Mouse (Mus musculus) hindbrain, embryonic 14.5 days (tissue): ENCODE measurements around the gene Kansl1l. TPM values are rescaled to one million over a fixed set of nuclear protein-coding genes. Genes with fewer than 3 reads are reported as not detected.
"Not testable (repeated sequence)": the region's sequence is repeated elsewhere in the genome, so short reads cannot be mapped to it uniquely, and the experiment has no call there.

ENCODE experiments used
- ATAC-seq: fragments of 200-750 bp; cut with Nextera tagmentation; 2 replicates; pipeline ENCODE4 v1.8.0; 2017; ENCODE audit warnings: moderate number of reproducible peaks, mild to moderate bottlenecking, moderate TSS enrichment, moderate library complexity; ENCODE audit not compliant: low FRiP score
- DNase-seq: peaks from one replicate; pipeline ENCODE4 v3.0.0-alpha.2; 2015; ENCODE audit warnings: low spot score
- H3K27ac ChIP-seq: fragments of 300-500 bp; sonication (generic); 2 replicates; pipeline ENCODE4 v1.5.1; 2014; ENCODE audit warnings: mild to moderate bottlenecking, moderate library complexity
- H3K27me3 ChIP-seq: fragments of 300-500 bp; sonication (generic); 2 replicates; pipeline ENCODE4 v1.6.1; 2014; ENCODE audit warnings: mild to moderate bottlenecking, low read length, mixed read lengths; ENCODE audit not compliant: control insufficient read depth, insufficient read depth
- H3K36me3 ChIP-seq: fragments of 300-500 bp; sonication (generic); replicated peaks from 2 replicates; pipeline ENCODE4 v1.6.1; 2014; ENCODE audit not compliant: control insufficient read depth, insufficient read depth
- H3K4me1 ChIP-seq: fragments of 300-500 bp; sonication (generic); replicated peaks from 2 replicates; pipeline ENCODE4 v1.6.1; 2014; ENCODE audit warnings: antibody characterized with exemption, low read length, mixed read lengths; ENCODE audit not compliant: control insufficient read depth, insufficient read depth
- H3K4me2 ChIP-seq: fragments of 300-500 bp; sonication (generic); replicated peaks from 2 replicates; pipeline ENCODE4 v1.6.1; 2014; ENCODE audit warnings: mild to moderate bottlenecking, moderate library complexity
- H3K4me3 ChIP-seq: fragments of 300-500 bp; sonication (generic); replicated peaks from 2 replicates; pipeline ENCODE4 v1.5.1; 2014; ENCODE audit warnings: mild to moderate bottlenecking, low read length
- H3K9ac ChIP-seq: fragments of 300-500 bp; sonication (generic); 2 replicates; pipeline ENCODE4 v1.6.1; 2014
- H3K9me3 ChIP-seq: fragments of 300-500 bp; sonication (generic); 2 replicates; pipeline ENCODE4 v1.6.1; 2016; ENCODE audit warnings: low read length; ENCODE audit not compliant: control insufficient read depth
- WGBS: fragments of 180-500 bp; shearing (Covaris S2); extraction: QIAGEN DNeasy Blood & Tissue Kit; methylation state at CpG from one replicate; pipeline ENCODE4 v1.1.7; 2014; 5-methylcytosine and 5-hydroxymethylcytosine counted together
- polyA plus RNA-seq: library from polyadenylated mRNA; unstranded; fragments of >200 nt; fragmentation: Nextera tagmentation; extraction: Ambion mirVana; gene quantifications from 2 replicates; pipeline ENCODE4 v1.2.1, GENCODE M21; 2014

Gene Kansl1l
- polyA plus RNA-seq, 1 experiment from 2014 or later: 12.8 TPM

DNA sequence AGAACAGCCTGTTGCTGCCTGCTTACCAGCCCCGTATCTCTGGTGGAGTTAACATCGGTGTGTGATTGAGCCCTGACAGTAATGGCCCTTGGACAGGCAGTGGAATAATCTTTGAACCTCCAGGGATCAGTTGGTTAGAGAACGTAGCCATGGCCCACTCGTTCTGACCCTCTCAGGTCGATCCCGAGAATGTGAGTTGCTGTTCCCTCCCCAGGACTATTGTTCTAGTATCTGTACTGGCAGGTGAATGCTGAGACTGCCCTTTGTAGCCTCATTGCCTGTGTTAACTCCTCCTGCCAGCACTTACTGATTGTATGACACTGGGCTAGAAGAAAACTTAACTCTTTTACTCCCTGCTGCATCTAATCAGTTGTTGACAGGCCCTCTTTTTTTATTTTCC, 112.8 kb downstream of the Kansl1l start:
- WGBS: 53% methylated on average over 6 of the region's 6 CpGs
- no peak overlapping the region for H3K27ac ChIP-seq
- no peaks in the 10 kb centered on the region for H3K9me3 ChIP-seq
- H3K9ac ChIP-seq: 0 out of 2 replicates have a peak overlapping the region, but pooled peaks have one; percentile 20
- ATAC-seq (no peak), DNase-seq (no peak)
- H3K36me3 ChIP-seq: peaks cover 19% of the 10 kb centered on the region
- no peaks in the 10 kb centered on the region for H3K27me3 ChIP-seq
- no peak overlapping the region for H3K4me3 ChIP-seq
- peaks cover 16% of the 10 kb centered on the region; the same call in 1 of the 2 replicates for H3K4me1 ChIP-seq
- H3K4me2 ChIP-seq: no peak overlapping the region

DNA sequence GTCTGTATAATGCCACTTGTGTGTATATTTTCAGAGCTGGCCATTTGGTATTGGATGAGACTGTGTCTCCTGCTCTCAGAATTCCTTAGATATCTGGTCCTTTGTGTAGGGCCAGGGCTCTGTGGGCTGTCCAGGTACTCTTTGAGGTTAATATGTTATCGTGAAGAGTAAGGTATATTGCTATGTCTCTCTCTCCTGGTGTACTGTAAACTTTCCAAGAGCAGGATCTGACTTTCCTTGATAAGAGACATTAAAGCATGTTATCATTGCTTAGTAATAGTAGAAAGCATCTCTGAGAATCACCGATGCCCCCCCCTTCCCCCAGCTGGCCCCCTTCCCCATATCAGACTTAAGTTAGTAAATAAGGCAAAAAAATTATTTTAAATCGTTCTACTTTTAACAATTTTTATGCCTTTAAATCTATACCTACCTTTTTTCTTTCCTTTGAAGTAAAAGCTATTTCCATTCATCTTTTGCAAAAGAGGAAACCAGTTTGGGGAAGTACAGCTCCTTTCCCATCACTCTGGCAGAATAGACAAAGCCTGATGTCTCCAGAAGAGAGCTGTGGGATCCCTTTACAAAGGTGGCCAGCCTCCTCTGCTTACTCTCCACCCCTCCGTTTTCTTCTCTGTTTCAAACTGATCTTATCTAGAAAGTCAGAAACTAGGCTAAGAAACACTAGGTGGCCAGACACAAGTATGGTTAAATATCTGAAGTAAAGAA, 114.6 kb downstream of the Kansl1l start:
- H3K4me2 ChIP-seq: peak overlapping the region; percentile 59; the same call in 1 of the 2 replicates
- DNase-seq: no peak
- peaks cover 16% of the 10 kb centered on the region; the same call in 1 of the 2 replicates for H3K4me1 ChIP-seq
- ATAC-seq: no peak
- H3K27me3 ChIP-seq: no peaks in the 10 kb centered on the region
- H3K9me3 ChIP-seq: no peaks in the 10 kb centered on the region
- no peak overlapping the region for H3K4me3 ChIP-seq
- 88% methylated on average over 4 of the region's 4 CpGs for WGBS
- no peak overlapping the region for H3K9ac ChIP-seq
- H3K36me3 ChIP-seq: peaks cover 11% of the 10 kb centered on the region
- H3K27ac ChIP-seq: no peak overlapping the region

DNA sequence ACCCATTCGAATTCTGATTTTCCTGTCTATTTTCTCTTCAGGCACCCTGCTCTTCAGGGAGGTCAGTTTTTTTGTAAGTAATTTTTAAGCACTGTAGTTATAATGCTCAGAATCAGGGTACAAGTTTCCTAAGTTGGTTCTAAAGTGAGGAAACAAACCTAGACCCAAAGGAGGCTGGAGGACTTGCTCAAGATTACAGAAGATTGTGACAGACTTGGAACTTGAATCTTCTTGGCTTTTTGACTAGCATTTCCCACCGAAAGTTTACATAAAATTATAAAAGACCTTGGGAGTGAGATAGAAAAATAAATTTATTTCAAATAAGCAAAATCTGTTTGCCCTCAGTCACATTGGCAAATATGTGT, 115.8 kb downstream of the Kansl1l start:
- Histone ChIP-seq H3K36me3 (peaks cover 3% of the 10 kb centered on the region; the same call in 1 of the 2 replicates), H3K4me1 (peaks cover 16% of the 10 kb centered on the region; the same call in 1 of the 2 replicates), H3K27ac (peak overlapping the region; percentile 75; the same call in 1 of the 2 replicates), H3K9ac (peak overlapping the region; percentile 80), H3K4me3 (peak overlapping the region; percentile 79), H3K27me3 (no peaks in the 10 kb centered on the region), H3K4me2 (peak overlapping the region; percentile 59), H3K9me3 (no peaks in the 10 kb centered on the region)
- WGBS: 38% methylated on average over 2 of the region's 2 CpGs
- ATAC-seq (no peak), DNase-seq (no peak)

DNA sequence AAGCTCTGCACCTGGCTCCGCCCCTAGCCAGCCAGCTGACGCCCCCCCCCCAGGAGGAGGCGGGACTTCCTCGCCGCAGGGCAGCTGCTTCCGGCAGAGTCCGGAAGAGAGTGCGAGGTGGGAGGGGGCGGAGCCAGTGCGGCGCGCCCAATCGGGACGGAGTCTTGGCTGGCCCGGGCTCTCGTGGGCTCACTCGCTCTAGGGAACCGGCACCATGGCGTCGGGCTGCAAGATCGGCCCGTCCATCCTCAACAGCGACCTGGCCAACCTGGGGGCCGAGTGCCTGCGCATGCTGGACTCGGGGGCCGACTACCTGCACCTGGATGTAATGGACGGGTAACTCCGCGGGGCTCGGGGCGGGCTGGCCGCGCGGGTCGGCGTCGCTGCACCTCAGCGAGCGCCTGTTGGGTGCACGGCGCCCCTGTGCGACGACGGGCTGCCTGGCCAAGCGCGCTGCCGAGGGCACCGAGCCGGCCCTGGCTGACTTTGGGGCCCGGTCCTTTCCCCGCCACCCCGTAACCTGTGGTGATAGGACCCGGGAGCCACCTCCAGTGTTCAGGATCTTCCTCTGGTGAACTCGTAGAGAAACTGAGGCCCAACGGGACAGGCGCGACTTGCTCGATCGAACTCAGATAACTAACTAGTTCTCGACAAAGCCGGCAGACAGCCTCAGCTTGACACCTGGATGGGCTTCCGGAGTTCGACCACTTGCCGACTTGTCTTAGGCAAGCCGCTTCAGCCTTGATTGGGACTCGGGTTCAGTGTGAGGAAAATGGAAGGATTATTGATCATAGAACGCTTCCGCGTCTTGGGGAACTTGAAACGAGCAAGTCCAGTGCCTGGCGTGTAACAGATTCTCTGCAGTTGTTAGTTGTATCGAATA, 116.4 kb downstream of the Kansl1l start, which contains the start of gene Rpe:
Gene Rpe, plus strand, starts transcription at position 139 of the 883 bp plus-strand sequence.
- peak within 1 kb of the TSS; percentile 80 for H3K9ac ChIP-seq
- WGBS: under 1% methylated on average over 73 of the region's 73 CpGs
- H3K4me1 ChIP-seq: peaks cover 16% of the 10 kb centered on the region; the same call in 1 of the 2 replicates
- no peaks in the 10 kb centered on the region for H3K36me3 ChIP-seq
- H3K4me3 ChIP-seq: peak within 1 kb of the TSS; percentile 79
- peak within 1 kb of the TSS; percentile 59 for H3K4me2 ChIP-seq
- DNase-seq (peak; percentile 96), ATAC-seq (peak; percentile 100)
- H3K27me3 ChIP-seq: no peaks in the 10 kb centered on the region
- H3K9me3 ChIP-seq: no peaks in the 10 kb centered on the region
- peak within 1 kb of the TSS; percentile 75 for H3K27ac ChIP-seq

DNA sequence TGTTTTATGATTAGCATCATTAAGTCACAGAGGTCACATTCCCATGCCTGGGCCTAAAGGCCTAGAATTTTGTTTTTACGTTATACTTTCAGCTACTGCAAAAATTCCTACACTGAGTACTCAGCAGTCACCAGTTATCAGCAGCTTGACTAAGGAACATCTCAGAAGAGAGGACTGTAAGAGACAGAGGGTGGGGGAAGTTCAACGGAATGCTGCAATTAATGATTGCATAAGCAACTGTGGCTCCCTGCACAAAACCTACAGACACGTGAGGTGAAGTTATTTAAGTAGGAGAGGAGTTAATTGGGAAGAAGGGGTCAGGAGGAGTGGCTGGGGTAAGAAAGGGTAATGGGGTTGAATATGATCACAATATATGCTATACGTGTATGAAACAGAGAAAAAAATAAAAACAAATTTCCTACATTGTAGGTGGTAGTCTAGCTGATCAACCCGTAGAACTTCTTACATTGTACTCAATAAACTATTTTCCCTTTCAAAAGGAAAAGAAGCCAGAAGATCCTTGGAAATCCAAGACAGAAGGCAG, 117.1 kb downstream of the Kansl1l start:
- H3K9ac ChIP-seq: peak overlapping the region; percentile 44; the same call in 1 of the 2 replicates
- no peaks in the 10 kb centered on the region for H3K36me3 ChIP-seq
- DNase-seq: no peak
- peaks cover 16% of the 10 kb centered on the region; the same call in 1 of the 2 replicates for H3K4me1 ChIP-seq
- no peaks in the 10 kb centered on the region for H3K27me3 ChIP-seq
- no peaks in the 10 kb centered on the region for H3K9me3 ChIP-seq
- 51% methylated on average over 5 of the region's 5 CpGs for WGBS
- ATAC-seq: peak; percentile 37
- peak overlapping the region; percentile 59 for H3K4me2 ChIP-seq
- no peak overlapping the region for H3K27ac ChIP-seq
- peak overlapping the region; percentile 79 for H3K4me3 ChIP-seq

DNA sequence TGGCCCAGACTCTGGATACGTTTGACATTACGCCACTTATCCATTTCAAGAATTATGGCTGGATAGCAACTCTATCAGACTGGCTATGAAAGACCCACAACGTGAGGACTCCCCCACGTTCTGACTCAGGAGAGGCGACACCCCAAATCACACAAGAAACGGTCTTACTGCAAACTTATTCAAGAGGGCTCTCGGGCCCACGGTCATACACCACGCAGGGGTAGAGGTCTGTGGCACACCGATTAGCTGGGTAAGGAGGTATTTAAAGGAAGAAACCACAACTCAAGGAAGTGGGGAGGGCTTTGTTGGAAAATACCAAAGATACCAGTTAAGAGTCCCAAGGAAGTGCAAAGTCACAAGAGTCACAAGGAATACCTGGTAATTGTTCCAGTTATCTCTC, 117.7 kb downstream of the Kansl1l start:
- H3K4me3 ChIP-seq, H3K4me2 ChIP-seq, H3K36me3 ChIP-seq, H3K9ac ChIP-seq, DNase-seq, ATAC-seq, H3K9me3 ChIP-seq, H3K27ac ChIP-seq, H3K27me3 ChIP-seq: not testable (repeated sequence)
- WGBS: 88% methylated on average over 10 of the region's 10 CpGs
- peaks cover 16% of the 10 kb centered on the region; the same call in 1 of the 2 replicates for H3K4me1 ChIP-seq

DNA sequence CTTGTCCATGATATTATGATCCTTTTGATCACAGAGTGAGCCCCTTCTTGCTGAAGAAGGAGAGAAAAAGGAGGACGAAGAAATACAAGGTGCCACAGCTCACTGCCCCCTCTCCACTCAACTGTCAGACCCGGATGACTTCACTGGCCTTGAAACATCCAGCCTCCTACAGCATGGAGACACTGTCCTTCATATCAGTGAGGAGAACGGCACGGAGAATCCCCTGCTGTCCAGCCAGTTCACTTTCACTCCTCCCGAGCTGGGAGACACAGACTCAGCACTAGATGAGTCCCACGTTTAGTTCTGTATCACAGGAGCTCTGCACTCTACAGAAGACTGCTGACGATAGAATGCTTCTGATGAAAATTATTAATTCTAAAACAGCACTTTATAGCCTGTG, 122.1 kb downstream of the Kansl1l start:
- 0 out of 2 replicates have a peak, but pooled peaks cover 3% of the 10 kb centered on the region for H3K4me1 ChIP-seq
- no peak for DNase-seq
- 70% methylated on average over 7 of the region's 7 CpGs for WGBS
- no peaks in the 10 kb centered on the region for H3K27me3 ChIP-seq
- H3K9ac ChIP-seq: no peak overlapping the region
- no peak overlapping the region for H3K4me3 ChIP-seq
- H3K36me3 ChIP-seq: no peaks in the 10 kb centered on the region
- H3K27ac ChIP-seq: no peak overlapping the region
- H3K9me3 ChIP-seq: no peaks in the 10 kb centered on the region
- no peak overlapping the region for H3K4me2 ChIP-seq
- ATAC-seq: no peak

DNA sequence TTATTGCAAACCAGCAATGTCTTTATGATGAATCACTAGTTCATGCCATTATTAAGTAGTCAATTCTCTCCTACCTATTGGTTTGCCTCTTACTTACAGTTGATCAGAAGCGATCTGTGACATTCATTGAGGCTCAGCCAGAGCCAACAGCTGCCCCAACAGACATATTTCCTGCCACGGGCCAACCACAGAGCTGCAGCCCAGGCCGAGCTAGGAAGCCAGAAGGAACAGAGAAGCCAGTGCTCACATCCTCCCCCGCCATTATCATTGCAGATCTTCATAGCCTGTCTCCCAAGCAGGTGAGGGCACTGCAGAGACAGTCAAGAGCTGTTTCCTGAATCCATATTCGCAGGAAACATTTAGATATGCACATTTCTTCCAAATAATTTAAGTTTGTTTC, 123.1 kb downstream of the Kansl1l start:
- H3K4me2 ChIP-seq: no peak overlapping the region
- no peaks in the 10 kb centered on the region for H3K9me3 ChIP-seq
- no peak for DNase-seq
- ATAC-seq: no peak
- no peak overlapping the region for H3K9ac ChIP-seq
- no peaks in the 10 kb centered on the region for H3K36me3 ChIP-seq
- no peak overlapping the region for H3K4me3 ChIP-seq
- H3K4me1 ChIP-seq: no peaks in the 10 kb centered on the region
- 79% methylated on average over 5 of the region's 5 CpGs for WGBS
- H3K27ac ChIP-seq: no peak overlapping the region
- no peaks in the 10 kb centered on the region for H3K27me3 ChIP-seq
